Mouse (Mus musculus) spleen, adult 2 months (tissue): ENCODE results near the gene Eng.

Experiments
- CTCF ChIP-seq: fragments of 200-500 bp; IDR thresholded peaks from 2 replicates; pipeline ENCODE4 v1.5.1; 2011; ENCODE audit warnings: mild to moderate bottlenecking, inconsistent platforms; ENCODE audit not compliant: insufficient read depth, insufficient read length, insufficient replicate concordance; ENCODE audit errors: extremely low read depth
- POLR2A ChIP-seq: fragments of 200-500 bp; IDR thresholded peaks from 2 replicates; pipeline ENCODE4 v1.6.1; 2011; ENCODE audit warnings: low read depth, low read length, inconsistent platforms

DNA sequence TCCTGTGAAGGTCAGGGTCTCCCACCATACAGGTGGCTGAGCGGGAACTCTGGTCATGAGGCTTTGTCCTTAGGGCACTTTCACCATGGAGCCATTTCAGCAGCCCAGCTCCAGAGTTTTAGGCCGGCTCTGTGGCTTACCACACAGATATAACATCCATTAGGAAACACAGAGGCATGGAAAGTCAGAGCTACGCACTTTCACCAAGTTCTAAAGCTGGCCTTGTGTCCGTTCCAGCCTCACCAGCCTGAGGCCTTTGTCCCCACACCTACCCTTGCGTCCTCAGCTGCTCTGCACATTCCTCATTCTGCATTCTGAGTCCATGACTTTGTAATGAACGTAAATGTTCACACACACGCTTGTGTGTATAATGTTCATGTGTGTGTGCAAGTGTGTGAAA lies 58.6 kb downstream of the Eng start:
- no peak for TF ChIP-seq CTCF
- no peak for TF ChIP-seq POLR2A
